Mouse (Mus musculus): ENCODE results near the gene Map2.

GRCm38 (mm10) chr1:66388561-66388960 lies 213.5 kb downstream of the Map2 start:
- no peak for TF ChIP-seq GATA1 (IDR thresholded peaks at IDR 0.05; ENCODE audit: low read length)
- no peak for TF ChIP-seq TAL1 (IDR thresholded peaks at IDR 0.05; ENCODE audit: low read length)

Data from erythroblast, embryonic 14.5 days (primary cell).